Mouse (Mus musculus) frontal cortex, postnatal 10 days (tissue): Measurements from ENCODE around the gene Mt2.

Experiments used
- DNase-seq, 2 experiments: peaks; one replicate each; pipeline ENCODE4 v3.0.0; 2022; ENCODE audit warnings: low spot score in 2 of 2, mixed read lengths in 1 of 2

The Mt2 gene

GRCm38 (mm10) chr8:94172809-94173732 is 607 bp downstream of the Mt2 start:
- DNase-seq = no peak

GRCm38 (mm10) chr8:94173848-94174403 is 1.5 kb downstream of the Mt2 start:
- DNase-seq = no peak

GRCm38 (mm10) chr8:94174619-94175213 is 2.3 kb downstream of the Mt2 start:
- no peak for DNase-seq

- no peak for DNase-seq
These were observed 5.4 kb downstream of the Mt2 start for GRCm38 (mm10) chr8:94177716-94178390.

- peak; percentile 83 to 89 for DNase-seq
These were observed 6.6 kb downstream of the Mt2 start, which contains the start of gene Mt1 for GRCm38 (mm10) chr8:94178857-94179712. Gene Mt1, plus strand, starts transcription at chr8:94179082.

- DNase-seq = no peak
These were observed 7.5 kb downstream of the Mt2 start for GRCm38 (mm10) chr8:94179713-94180560.

GRCm38 (mm10) chr8:94180561-94180908 is 8.1 kb downstream of the Mt2 start:
- DNase-seq = no peak

- DNase-seq = no peak
These were observed 9.8 kb downstream of the Mt2 start for GRCm38 (mm10) chr8:94182055-94182929.

GRCm38 (mm10) chr8:94183117-94183516 is 10.7 kb downstream of the Mt2 start:
- peak; percentile 53 to 61 for DNase-seq

GRCm38 (mm10) chr8:94184357-94184843 is 11.9 kb downstream of the Mt2 start:
- DNase-seq = no peak

GRCm38 (mm10) chr8:94185791-94186190 is 13.3 kb downstream of the Mt2 start:
- no peak for DNase-seq

- DNase-seq = peak in 1 of 2 experiments; percentile 53
These were observed 14.1 kb downstream of the Mt2 start for GRCm38 (mm10) chr8:94186542-94186941.

GRCm38 (mm10) chr8:94187290-94188002 is 15.0 kb downstream of the Mt2 start:
- DNase-seq = no peak

- peak; percentile 59 to 78 for DNase-seq
These were observed 17.0 kb downstream of the Mt2 start for GRCm38 (mm10) chr8:94189275-94190031.

GRCm38 (mm10) chr8:94191101-94191691 is 18.7 kb downstream of the Mt2 start:
- peak in 1 of 2 experiments; percentile 44 for DNase-seq

- DNase-seq = no peak
These were observed 20.5 kb downstream of the Mt2 start for GRCm38 (mm10) chr8:94192926-94193325.

- no peak for DNase-seq
These were observed 22.2 kb downstream of the Mt2 start for GRCm38 (mm10) chr8:94194591-94195223.
